Mouse (Mus musculus): ENCODE measurements around the gene Rad1.
"Not testable (repeated sequence)": the region's sequence is repeated elsewhere in the genome, so short reads cannot be mapped to it uniquely, and the experiment has no call there.

Gene Rad1

GRCm38 (mm10) chr15:10485484-10486364, at the start of gene Rad1, which contains the start of gene Brix1:
TSS of gene Rad1 (plus strand) at chr15:10486018.
TSS of gene Brix1 (minus strand) at chr15:10485947.
- DNase-seq (ENCODE audit: low read depth, low spot score) = peak; percentile 92

DNA sequence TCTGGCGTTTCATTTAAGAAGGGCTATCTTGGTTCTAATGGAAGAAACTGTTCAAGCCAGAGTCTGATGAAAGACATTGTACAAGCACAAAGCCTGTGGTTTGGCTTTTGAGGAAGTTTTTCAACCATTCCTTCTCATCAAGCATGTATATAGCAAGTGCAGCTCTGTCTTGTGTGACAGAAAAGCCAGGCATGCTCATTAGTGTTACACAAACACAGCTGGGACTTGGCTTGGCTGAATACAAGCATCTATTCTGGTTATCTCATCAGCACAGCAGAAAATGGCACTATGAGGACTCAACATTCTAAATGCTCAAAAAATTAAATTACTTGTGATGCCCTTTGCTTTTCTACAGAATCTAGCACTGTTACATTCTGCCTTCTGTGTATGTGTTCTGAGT, 48.9 kb upstream of the Rad1 start:
- DNase-seq (ENCODE audit: low read depth, low spot score) = no peak

DNA sequence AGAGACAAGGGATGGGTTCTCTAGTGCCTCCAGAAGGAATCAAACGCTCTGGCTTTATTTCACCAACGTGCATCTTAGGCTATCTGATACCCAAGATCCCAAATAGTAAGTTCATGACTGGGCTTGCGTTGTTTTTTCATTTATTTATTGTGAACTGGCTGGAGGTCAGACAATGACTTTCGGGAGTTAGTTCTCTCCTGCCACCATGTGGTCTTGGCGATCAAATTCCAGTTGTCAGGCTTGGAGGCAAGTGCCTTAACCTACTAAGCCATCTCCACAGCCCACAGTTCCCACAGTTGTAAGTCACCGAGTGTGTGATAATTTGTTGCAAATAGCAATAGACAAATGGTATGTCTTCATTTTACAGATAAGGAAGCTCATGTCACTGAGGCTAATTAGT, 45.9 kb upstream of the Rad1 start:
- no peak for DNase-seq (ENCODE audit: low read depth, low spot score)

- DNase-seq (ENCODE audit: low read depth, low spot score) = no peak
Measured at GRCm38 (mm10) chr15:10441493-10441892, 44.3 kb upstream of the Rad1 start.

- DNase-seq (ENCODE audit: low read depth, low spot score) = peak; percentile 18
Measured at GRCm38 (mm10) chr15:10442275-10442674, 43.5 kb upstream of the Rad1 start.

DNA sequence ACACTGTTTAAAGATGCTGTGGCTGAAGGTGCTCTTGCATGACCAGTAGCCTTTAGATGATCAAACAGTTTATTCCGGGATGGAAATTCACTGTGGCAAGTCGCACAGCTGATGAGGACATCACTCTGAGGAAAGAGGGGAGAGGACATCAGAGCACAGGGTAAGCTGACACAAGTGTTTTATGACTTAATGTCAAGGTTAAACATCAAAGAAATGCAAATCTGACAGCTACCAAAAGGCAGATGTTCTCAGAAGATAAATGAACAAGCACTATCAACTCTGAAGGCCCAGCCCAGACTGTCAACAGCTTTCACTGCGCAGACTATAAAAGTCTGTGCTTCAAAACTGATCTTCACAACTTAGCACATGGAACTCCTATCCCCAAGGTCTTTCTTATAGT, 38.7 kb upstream of the Rad1 start:
- no peak for DNase-seq (ENCODE audit: low read depth, low spot score)

- no peak for DNase-seq (ENCODE audit: low read depth, low spot score)
Measured at GRCm38 (mm10) chr15:10460986-10461385, 24.8 kb upstream of the Rad1 start.

DNA sequence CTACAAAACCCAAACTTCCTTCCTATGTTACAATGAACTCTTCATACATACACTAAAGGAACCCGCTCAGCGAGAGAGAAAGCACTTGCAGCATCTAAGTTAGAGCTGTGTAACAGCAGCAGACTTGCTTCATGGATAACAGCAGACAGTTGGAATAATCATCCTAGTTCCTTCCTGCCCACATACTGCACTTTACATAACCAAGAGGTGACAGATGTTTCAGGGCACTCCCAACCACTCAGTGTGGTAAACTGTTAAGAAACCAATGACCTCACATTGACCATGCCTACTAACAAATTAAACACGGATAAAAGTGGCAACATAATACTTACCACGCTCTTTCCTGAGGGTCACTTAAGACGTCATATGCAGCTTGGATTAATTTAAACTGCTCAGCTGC, 22.3 kb upstream of the Rad1 start:
- DNase-seq (ENCODE audit: low read depth, low spot score) = no peak

DNA sequence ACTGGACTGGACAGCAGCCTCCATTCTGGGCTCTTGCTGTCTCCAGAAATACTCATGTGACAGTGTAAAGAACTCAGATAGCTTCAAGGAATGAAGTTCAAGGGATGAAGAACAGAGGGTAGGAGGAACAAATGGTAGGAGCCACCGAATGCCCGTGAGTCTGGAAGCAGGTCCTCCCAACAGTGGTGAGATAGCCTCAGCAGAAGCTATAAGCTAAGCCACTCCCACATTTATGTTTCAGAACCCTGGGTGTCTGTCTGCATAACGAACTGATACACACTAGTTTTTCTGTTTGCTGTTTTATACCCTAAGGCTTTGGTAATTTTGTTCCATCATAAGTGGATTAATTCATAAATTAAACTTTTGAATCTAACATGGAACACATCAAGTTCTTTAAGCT, 21.1 kb upstream of the Rad1 start:
- no peak for DNase-seq (ENCODE audit: low read depth, low spot score)

- no peak for DNase-seq (ENCODE audit: low read depth, low spot score)
Measured at GRCm38 (mm10) chr15:10468761-10469160, 17.1 kb upstream of the Rad1 start.

GRCm38 (mm10) chr15:10469641-10470150, 16.1 kb upstream of the Rad1 start:
- DNase-seq (ENCODE audit: low read depth, low spot score) = no peak

- DNase-seq (ENCODE audit: low read depth, low spot score) = peak; percentile 77
Measured at GRCm38 (mm10) chr15:10470151-10470831, 15.5 kb upstream of the Rad1 start, which contains the start of gene Dnajc21. TSS of gene Dnajc21 (minus strand) at chr15:10470516.

DNA sequence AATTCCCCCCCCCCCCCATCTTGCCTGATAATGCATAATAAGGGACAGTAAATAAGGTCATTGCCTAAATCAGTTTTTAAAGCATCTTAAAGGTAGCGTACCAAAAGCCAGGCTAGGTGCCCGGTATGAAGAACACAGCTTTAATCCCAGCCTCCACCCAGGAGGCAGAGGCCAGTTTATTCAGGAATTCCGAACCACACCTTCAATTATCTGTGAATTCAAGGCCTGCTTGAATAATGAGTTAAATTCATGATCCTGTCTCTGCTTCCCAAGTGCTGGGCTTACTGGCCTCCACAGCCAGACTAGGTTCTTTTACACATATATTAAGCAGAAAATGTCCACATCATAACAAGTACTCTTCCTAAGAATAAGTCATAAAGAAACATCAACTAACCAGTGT, 14.9 kb upstream of the Rad1 start:
- DNase-seq (ENCODE audit: low read depth, low spot score) = no peak

GRCm38 (mm10) chr15:10486365-10486839, 584 bp downstream of the Rad1 start:
- DNase-seq (ENCODE audit: low read depth, low spot score) = no peak

GRCm38 (mm10) chr15:10487246-10487645, 1.4 kb downstream of the Rad1 start:
- DNase-seq (ENCODE audit: low read depth, low spot score) = no peak

DNA sequence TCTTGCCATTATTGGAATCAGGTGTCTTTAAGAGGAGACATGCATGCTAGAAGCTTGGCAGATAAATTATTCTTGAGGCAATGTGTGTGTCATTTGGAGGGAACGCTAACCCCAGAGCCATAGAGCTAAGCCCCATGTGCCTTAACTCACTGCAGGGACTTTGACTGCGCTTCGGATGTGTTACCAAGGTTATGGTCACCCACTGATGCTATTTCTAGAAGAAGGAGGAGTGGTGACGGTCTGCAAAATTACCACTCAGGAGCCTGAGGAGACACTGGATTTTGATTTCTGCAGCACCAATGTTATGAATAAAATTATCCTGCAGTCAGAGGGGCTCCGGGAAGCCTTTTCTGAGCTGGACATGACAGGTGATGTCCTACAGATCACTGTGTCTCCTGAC, 4.3 kb downstream of the Rad1 start:
- no peak for DNase-seq (ENCODE audit: low read depth, low spot score)

GRCm38 (mm10) chr15:10495944-10496343, 10.1 kb downstream of the Rad1 start:
- no peak for DNase-seq (ENCODE audit: low read depth, low spot score)

DNA sequence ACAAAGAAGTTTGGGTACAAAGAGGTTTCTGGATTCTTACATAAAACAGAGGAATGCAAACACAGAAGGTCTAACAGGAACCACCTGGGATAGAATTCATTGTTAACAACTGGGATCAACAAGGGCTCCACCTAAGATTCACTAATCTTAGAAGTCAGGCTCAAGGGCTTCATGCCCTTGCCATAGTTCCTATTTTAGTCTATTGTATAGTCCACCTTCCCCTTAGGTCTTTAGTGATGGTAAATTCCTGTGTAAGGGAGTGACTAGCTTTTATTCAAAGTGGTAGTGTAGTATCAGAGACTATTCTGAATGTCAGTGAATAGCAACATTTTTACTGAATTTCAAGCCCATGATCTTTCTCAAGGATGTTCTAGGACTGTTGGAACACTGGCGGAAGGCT, 10.9 kb downstream of the Rad1 start:
- not testable (repeated sequence) for DNase-seq (ENCODE audit: low read depth, low spot score)

- no peak for DNase-seq (ENCODE audit: low read depth, low spot score)
Measured at GRCm38 (mm10) chr15:10499593-10499992, 13.8 kb downstream of the Rad1 start.

DNA sequence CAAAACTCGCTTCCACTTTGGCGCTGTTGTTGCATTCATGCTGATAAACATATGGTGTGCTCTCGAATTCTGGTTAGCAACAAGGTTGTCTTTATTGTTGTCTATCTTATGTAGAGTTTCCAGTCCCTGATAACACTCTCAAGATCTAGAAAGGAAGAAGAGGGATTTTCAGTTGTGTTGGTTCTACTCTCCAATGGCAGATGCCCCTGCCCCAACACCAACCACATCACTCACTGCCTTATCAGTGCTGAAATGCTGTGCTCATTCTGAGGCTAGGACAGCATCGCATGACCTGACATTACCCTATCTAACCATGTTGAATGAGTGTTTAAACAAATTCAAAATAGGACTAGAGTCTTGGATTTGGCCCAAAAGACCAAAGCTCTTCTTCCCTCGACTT, 14.2 kb downstream of the Rad1 start:
- DNase-seq (ENCODE audit: low read depth, low spot score) = no peak

GRCm38 (mm10) chr15:10500838-10501719, 15.3 kb downstream of the Rad1 start:
- no peak for DNase-seq (ENCODE audit: low read depth, low spot score)

Data from skeletal muscle tissue, adult 2 months (tissue).